Mouse (Mus musculus): Measurements from ENCODE around the gene Pik3cd.
A peak's percentile ranks its signal among the peaks of the same experiment; 100 is the strongest.
"Not testable (repeated sequence)": the region's sequence is repeated elsewhere in the genome, so short reads cannot be mapped to it uniquely, and the experiment has no call there.

Pik3cd gene

GRCm38 (mm10) chr4:149702210-149702979 lies at the start of gene Pik3cd:
Gene Pik3cd (minus strand): TSS chr4:149702571.
- DNase-seq (ENCODE audit: low read depth, low spot score) = peak; percentile 42

GRCm38 (mm10) chr4:149750671-149751070 lies 48.3 kb upstream of the Pik3cd start:
- no peak for DNase-seq (ENCODE audit: low read depth, low spot score)

GRCm38 (mm10) chr4:149749663-149750015 lies 47.3 kb upstream of the Pik3cd start:
- DNase-seq (ENCODE audit: low read depth, low spot score) = not testable (repeated sequence)

GRCm38 (mm10) chr4:149749003-149749662 lies 46.8 kb upstream of the Pik3cd start:
- DNase-seq (ENCODE audit: low read depth, low spot score) = no peak

GRCm38 (mm10) chr4:149744119-149744518 lies 41.7 kb upstream of the Pik3cd start:
- DNase-seq (ENCODE audit: low read depth, low spot score) = no peak

GRCm38 (mm10) chr4:149742011-149742530 lies 39.7 kb upstream of the Pik3cd start:
- no peak for DNase-seq (ENCODE audit: low read depth, low spot score)

- DNase-seq (ENCODE audit: low read depth, low spot score) = no peak
Observed at GRCm38 (mm10) chr4:149740301-149740700, 37.9 kb upstream of the Pik3cd start.

- no peak for DNase-seq (ENCODE audit: low read depth, low spot score)
Observed at GRCm38 (mm10) chr4:149739478-149739877, 37.1 kb upstream of the Pik3cd start.

GRCm38 (mm10) chr4:149737383-149738324 lies 35.3 kb upstream of the Pik3cd start, which contains the start of gene Tmem201:
Gene Tmem201 (minus strand): TSS chr4:149738044.
- peak; percentile 88 for DNase-seq (ENCODE audit: low read depth, low spot score)

GRCm38 (mm10) chr4:149736581-149736980 lies 34.2 kb upstream of the Pik3cd start:
- no peak for DNase-seq (ENCODE audit: low read depth, low spot score)

- no peak for DNase-seq (ENCODE audit: low read depth, low spot score)
Observed at GRCm38 (mm10) chr4:149735624-149736250, 33.4 kb upstream of the Pik3cd start.

- no peak for DNase-seq (ENCODE audit: low read depth, low spot score)
Observed at GRCm38 (mm10) chr4:149734730-149735475, 32.5 kb upstream of the Pik3cd start.

- DNase-seq (ENCODE audit: low read depth, low spot score) = no peak
Observed at GRCm38 (mm10) chr4:149734246-149734645, 31.9 kb upstream of the Pik3cd start.

GRCm38 (mm10) chr4:149733748-149734147 lies 31.4 kb upstream of the Pik3cd start:
- DNase-seq (ENCODE audit: low read depth, low spot score) = peak; percentile 51

- no peak for DNase-seq (ENCODE audit: low read depth, low spot score)
Observed at GRCm38 (mm10) chr4:149732800-149733199, 30.4 kb upstream of the Pik3cd start.

- no peak for DNase-seq (ENCODE audit: low read depth, low spot score)
Observed at GRCm38 (mm10) chr4:149732313-149732712, 29.9 kb upstream of the Pik3cd start.

- no peak for DNase-seq (ENCODE audit: low read depth, low spot score)
Observed at GRCm38 (mm10) chr4:149730827-149731226, 28.5 kb upstream of the Pik3cd start.

GRCm38 (mm10) chr4:149728810-149729209 lies 26.4 kb upstream of the Pik3cd start:
- no peak for DNase-seq (ENCODE audit: low read depth, low spot score)

GRCm38 (mm10) chr4:149727636-149728035 lies 25.3 kb upstream of the Pik3cd start:
- no peak for DNase-seq (ENCODE audit: low read depth, low spot score)

- DNase-seq (ENCODE audit: low read depth, low spot score) = no peak
Observed at GRCm38 (mm10) chr4:149725661-149726350, 23.4 kb upstream of the Pik3cd start.
